Mouse (Mus musculus): Measurements from ENCODE around the gene Mymx.
"Not testable (repeated sequence)": the region's sequence is repeated elsewhere in the genome, so short reads cannot be mapped to it uniquely, and the experiment has no call there.

The Mymx gene

GRCm38 (mm10) chr17:45601877-45602304, at the start of gene Mymx:
Gene Mymx (minus strand): TSS chr17:45602102.
- DNase-seq = no peak

DNA sequence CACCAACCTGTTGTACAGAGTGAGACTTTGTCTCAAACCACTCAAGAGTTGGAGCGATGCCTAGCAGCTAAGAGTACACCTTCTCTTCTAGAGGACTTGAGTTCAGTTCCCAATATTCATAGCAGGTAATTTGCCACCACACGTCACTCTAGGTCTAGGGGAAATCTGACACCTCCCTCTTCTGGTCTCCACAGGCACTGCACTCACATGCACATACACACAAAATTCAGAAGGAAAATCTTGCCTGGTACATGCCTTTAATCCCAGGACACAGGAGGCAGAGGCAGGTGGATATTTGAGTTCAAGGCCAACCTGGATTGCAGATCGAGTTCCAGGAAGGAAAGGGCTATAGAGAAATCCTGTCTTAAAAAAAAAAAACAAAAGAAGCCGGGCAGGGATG, 42.3 kb upstream of the Mymx start:
- DNase-seq = no peak

DNA sequence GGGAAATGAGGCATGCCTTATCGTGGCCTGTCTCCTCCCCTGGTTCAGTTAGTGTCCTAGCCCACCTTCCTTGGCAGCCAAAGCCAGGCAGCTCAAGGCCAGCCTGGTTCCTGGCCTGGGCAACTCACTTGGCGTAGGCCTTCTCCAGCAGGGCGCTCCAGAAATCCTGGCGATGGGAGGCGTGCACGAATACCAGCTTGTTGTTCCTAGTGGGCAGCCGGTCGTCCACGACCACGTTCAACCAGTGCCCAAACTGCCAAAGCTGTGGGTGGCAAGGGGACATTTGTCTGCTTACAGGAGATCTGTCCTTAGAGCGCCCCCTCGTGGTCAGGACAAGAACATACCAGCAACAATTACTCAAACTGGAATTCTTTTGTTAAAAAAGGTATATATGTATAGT, 40.8 kb upstream of the Mymx start:
- peak; percentile 83 to 87 for DNase-seq

- no peak for DNase-seq
Observed at GRCm38 (mm10) chr17:45641981-45642380, 40.1 kb upstream of the Mymx start.

DNA sequence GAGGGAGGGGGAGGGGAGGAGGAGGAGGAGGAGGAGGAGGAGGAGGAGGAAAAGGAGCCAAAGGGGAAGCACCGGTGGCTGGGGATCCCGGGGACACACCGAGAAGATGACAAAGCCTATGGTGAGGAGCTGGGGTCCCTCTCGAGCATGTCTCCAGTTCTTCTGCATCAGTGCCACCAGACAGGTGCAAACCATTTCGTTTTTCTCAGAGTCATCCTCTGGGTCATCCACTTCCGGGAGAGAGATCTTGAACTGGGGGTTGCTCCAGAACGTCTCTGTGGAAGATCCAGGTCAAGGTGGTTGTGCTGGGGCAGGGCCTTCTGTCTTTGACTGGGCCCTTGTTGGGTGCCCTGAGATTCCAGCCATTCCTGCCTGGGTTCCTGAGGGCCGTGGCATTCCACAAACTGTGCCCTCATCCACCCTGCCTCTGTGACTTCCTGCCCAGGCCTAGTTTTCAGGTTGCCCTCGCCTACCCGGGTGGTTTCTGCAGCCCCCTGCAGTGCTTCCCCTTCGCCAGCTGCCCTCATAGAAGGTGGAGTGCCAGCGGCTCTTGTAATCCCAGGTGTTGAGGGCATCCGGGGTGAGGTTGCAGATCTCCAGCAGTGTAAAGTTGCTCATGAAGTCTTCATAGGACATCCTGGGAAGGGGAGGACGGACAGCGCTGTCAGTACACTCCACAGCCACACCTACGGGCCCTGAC, 36.8 kb upstream of the Mymx start:
- no peak for DNase-seq

DNA sequence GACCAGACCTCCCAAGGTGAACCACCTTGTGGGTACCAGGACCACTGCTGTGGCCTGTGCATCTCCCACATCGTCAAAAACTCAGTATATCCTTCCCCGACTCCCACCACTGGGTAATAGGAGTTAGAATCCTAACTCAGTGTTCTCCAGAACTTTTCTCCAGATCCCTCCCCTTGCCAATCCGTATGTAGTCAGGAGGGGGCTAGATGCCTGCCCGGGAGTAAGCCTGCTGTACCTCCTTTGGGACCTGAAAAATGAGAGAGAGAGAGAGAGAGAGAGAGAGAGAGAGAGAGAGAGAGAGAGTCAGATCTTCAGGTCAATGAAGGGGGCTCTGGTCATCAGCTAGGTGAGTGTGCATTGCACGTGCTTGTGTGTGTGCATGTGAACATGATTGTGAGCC, 32.1 kb upstream of the Mymx start:
- no peak for DNase-seq

DNA sequence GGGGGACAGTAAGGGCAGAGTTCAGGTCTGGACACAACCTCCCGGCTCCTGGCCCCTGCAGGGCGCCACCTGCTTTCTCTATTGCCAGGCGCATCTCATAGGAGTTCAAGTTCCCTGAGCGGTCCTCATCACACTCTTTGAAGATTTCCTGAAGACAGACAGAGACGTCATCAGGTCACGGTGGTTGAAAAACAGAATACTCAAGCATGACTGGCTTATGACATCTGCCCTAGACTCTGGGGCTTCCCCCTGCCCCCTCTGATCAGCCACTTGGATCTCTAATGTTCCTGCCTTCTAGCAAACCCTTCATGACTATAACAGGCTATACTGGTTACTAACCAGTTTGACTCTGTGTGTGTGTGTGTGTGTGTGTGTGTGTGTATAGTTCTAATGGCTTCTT, 30.0 kb upstream of the Mymx start:
- no peak for DNase-seq

DNA sequence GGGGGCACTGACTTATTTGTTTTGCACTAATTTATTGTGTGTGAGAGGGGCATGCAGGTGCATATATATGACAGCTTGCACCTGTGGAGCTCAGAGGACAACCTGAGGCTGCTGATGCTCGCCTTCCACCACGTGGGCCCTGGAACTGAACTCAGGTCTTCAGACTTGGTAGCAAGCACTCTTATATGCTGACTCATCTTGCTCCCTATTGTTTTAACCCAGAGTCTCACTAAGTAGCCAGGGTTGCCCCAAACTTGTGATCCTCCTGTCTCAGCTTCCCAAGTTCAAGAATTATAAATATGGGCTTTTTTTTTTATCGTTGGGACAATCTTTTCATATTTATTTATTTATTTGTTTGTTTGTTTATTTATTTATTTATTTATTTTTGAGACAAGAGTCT, 29.1 kb upstream of the Mymx start:
- no peak for DNase-seq

DNA sequence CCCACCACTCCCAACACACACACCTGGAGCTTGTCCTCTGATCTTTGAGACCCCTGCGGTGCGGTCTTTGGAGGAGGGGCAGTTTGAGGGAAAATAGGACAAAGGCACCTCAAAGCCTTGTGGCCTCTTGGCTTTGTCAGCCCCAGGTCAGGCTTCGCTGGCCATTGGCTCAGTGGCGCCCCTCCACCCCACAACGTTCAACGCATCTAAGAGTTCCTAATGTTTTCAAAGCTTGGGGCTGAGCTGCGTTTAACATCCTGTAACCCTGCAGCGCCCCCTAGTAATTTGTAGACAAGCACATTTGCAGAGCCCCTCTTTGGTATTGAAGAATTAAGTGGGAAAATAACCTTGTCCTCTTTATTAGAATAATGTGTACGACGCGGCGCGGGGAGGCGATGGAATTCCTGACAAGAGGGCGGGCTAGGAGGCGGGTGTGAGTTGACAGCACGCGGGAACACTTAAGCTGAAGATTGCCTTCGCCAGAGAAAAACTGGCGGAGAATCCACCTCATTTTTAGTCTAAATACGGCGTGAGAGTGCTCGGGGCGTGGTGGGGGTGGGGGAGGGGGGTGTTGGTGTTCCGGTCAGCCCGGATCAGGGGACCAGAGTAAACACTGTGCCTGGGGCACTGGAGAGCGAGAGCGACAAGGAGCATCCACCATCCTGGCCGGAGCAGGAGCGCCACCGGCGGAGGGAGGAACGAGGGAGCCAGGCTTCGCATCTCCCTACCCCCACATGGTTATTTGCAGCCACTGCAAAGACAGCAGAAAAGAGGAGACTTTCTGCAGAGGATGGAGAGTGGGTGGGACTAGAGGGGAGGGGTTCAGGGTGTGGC, 28.2 kb upstream of the Mymx start:
- DNase-seq = peak; percentile 70 to 79

GRCm38 (mm10) chr17:45628885-45629855, 27.3 kb upstream of the Mymx start:
- DNase-seq = no peak

DNA sequence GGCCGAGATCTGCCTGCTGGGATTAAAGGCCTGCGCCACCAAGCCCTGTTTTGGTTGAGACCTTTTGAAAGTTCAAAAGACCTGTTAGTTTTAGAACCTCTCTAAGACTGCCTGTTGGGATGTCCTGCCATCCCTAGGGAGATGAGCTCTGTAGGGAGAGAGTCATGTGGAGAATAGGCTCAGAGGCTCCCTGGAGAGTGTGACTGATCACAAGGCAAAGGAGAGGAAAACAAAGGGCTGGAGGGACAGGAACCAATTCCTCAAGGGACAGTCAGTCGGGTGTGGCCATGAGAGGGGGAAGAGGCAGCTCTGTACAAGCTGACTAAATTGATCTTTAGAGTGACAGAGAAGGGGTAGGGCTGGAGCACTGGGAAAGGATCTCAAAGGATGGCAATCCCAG, 26.3 kb upstream of the Mymx start:
- DNase-seq = no peak

DNA sequence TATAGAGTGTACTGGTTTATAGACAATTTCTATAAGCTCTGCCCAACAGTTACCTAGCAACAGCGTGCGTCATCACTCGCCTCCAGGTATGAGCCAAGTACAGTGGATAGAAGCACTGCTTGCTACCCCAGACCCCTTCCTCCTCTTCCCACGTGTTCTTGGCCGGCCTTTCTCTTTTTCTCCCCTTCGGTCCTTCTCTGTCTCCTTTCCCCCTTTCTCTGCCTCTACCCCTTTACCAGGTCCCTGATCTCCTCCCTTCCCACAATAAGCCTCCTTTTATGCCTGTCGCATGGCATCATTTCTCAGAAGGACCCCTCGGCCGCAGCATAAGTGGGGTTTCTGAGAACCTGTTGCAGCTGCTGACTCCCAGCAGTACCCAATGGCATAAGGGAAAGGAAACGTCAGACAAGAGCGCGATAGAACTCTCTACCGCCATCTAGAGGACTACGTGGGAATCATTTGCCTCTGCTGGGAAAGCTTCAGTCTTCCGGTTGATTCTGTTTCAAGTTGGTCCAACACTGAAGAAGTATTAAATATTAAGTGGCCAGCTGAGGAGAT, 24.8 kb upstream of the Mymx start:
- DNase-seq = peak; percentile 57 to 74

DNA sequence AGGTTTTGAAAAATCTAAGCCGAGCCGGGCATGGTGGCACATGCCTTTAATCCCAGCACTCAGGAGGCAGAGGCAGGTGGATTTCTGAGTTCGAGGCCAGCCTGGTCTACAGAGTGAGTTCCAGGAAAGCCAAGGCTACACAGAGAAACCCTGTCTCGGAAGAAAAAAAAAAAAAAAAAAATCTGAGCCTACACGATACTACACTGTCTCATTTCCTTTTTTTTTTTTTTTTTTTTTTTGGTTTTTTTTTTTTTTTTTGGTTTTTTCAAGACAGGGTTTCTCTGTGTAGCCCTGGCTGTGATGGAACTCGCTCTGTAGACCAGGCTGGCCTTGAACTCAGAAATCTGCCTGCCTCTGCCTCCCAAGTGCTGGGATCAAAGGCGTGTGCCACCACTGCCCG, 21.5 kb upstream of the Mymx start:
- DNase-seq = not testable (repeated sequence)

- DNase-seq = no peak
Observed at GRCm38 (mm10) chr17:45619386-45620256, 17.7 kb upstream of the Mymx start.

GRCm38 (mm10) chr17:45618941-45619385, 17.1 kb upstream of the Mymx start:
- DNase-seq = no peak

DNA sequence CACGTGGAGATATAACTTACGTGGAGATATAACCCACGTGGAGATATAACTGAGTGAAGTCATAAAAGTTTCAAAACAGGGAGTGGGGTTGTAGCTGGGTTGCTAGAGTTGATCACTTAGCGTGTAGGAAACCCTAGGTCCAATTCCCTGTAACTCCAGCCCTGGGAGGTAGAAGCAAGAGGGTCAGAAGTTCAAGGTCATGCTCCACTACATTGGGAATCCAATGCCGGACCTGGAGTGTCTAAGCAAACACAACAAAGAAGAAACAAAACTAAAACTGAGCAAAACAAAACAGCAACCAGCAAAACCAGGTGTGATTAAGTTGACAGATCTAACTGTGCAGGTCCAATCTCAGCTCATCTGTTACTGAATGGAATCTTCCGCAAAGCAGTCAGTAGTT, 15.8 kb upstream of the Mymx start:
- no peak for DNase-seq

GRCm38 (mm10) chr17:45616679-45617078, 14.8 kb upstream of the Mymx start:
- DNase-seq = no peak

- no peak for DNase-seq
Observed at GRCm38 (mm10) chr17:45616046-45616650, 14.2 kb upstream of the Mymx start.

DNA sequence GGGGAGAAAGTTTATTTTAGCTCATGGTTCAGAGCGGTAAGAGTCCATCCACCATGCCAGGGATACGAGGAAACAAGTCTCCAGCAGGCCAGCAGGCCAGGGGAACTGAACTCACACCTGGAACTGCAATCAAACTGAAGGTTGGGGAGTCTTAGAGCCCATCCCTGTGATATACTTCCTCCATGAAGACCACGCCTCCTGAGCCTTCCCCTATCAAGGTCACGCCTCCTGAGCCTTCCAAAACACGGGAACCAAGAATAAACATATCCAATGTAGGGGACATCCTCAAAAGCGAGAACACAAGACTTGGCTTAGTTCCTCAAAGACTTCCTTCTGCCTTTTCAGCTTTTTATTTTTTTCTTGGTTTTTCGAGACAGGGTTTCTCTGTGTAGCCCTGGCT, 11.0 kb upstream of the Mymx start:
- no peak for DNase-seq

DNA sequence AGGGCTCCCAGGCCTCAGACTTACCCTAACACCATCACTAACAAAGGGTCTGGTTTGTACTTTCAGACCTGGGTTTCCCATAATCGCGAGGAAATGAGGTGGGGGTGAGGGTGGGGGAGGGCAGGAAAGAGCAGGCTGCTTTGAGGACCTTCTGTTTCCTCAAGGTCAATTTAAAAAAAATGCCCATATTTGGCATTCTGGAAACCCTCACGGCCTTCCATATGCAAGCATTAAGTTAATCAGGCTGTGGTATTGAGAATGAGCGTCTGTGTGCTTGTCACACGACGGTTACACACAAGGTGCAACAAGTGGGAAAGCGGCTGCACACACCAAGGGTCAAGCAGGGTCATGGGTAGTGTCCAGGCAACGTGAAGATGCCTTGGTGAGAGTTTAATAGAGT, 10.1 kb upstream of the Mymx start:
- no peak for DNase-seq
